Mouse (Mus musculus) intestine, embryonic 14.5 days (tissue): ENCODE results near the gene Lpin2. TPM values are rescaled to one million over a fixed set of nuclear protein-coding genes. Genes with fewer than 3 reads are reported as not detected.

Experiments
- ATAC-seq: fragments of 200-750 bp; cut with Nextera tagmentation; replicated peaks from 2 replicates; pipeline ENCODE4 v1.8.0; 2017; ENCODE audit warnings: low read depth, moderate number of reproducible peaks, moderate TSS enrichment, moderate library complexity; ENCODE audit not compliant: low FRiP score, low TSS enrichment
- DNase-seq: peaks from one replicate; pipeline ENCODE4 v3.0.0-alpha.2; 2018; ENCODE audit warnings: low spot score
- H3K27ac ChIP-seq: fragments of 300-500 bp; sonication (generic); 2 replicates; pipeline ENCODE4 v1.5.1; 2014; ENCODE audit warnings: low read depth, mild to moderate bottlenecking, control low read depth
- H3K27me3 ChIP-seq: fragments of 300-500 bp; sonication (generic); replicated peaks from 2 replicates; pipeline ENCODE4 v1.6.1; 2014; ENCODE audit warnings: low read length, control low read depth; ENCODE audit not compliant: control insufficient read depth, insufficient read depth
- H3K36me3 ChIP-seq: fragments of 300-500 bp; sonication (generic); 2 replicates; pipeline ENCODE4 v1.6.1; 2014; ENCODE audit warnings: low read length, control low read depth; ENCODE audit not compliant: control insufficient read depth, insufficient read depth
- H3K4me1 ChIP-seq: fragments of 300-500 bp; sonication (generic); replicated peaks from 2 replicates; pipeline ENCODE4 v1.6.1; 2014; ENCODE audit warnings: low read length, control low read depth, mixed read lengths; ENCODE audit not compliant: control insufficient read depth, insufficient read depth
- H3K4me2 ChIP-seq: fragments of 300-500 bp; sonication (generic); 2 replicates; pipeline ENCODE4 v1.6.1; 2014; ENCODE audit warnings: low read length
- H3K4me3 ChIP-seq: fragments of 300-500 bp; sonication (generic); 2 replicates; pipeline ENCODE4 v1.5.1; 2014; ENCODE audit warnings: low read depth, low read length, control low read depth, mixed read lengths
- H3K9ac ChIP-seq: fragments of 300-500 bp; sonication (generic); 2 replicates; pipeline ENCODE4 v1.6.1; 2014; ENCODE audit warnings: mild to moderate bottlenecking, low read length
- H3K9me3 ChIP-seq: fragments of 300-500 bp; sonication (generic); 2 replicates; pipeline ENCODE4 v1.6.1; 2016; ENCODE audit warnings: low read length, control low read depth; ENCODE audit not compliant: control insufficient read depth
- WGBS: fragments of 180-500 bp; shearing (Covaris S2); extraction: QIAGEN DNeasy Blood & Tissue Kit; methylation state at CpG from one replicate; pipeline ENCODE4 v1.1.7; 2014; 5-methylcytosine and 5-hydroxymethylcytosine counted together
- polyA plus RNA-seq: library from polyadenylated mRNA; unstranded; fragments of >200 nt; fragmentation: Nextera tagmentation; extraction: Ambion mirVana; gene quantifications from 2 replicates; pipeline ENCODE4 v1.2.1, GENCODE M21; 2014

The Lpin2 gene
- polyA plus RNA-seq, 1 experiment from 2014 or later = 27.3 TPM

- DNase-seq = no peak
Measured at GRCm38 (mm10) chr17:71179551-71180309, 2.6 kb upstream of the Lpin2 start.

GRCm38 (mm10) chr17:71180601-71181000 lies 1.8 kb upstream of the Lpin2 start:
- H3K9me3 ChIP-seq = no peaks in the 10 kb centered on the region
- no peak overlapping the region for H3K4me2 ChIP-seq
- 98% methylated on average over 4 of the region's 4 CpGs for WGBS
- H3K27ac ChIP-seq = no peak overlapping the region
- H3K9ac ChIP-seq = no peak overlapping the region
- no peaks in the 10 kb centered on the region for H3K36me3 ChIP-seq
- peaks cover 18% of the 10 kb centered on the region for H3K4me1 ChIP-seq
- ATAC-seq (no peak), DNase-seq (no peak)
- no peak overlapping the region for H3K4me3 ChIP-seq
- H3K27me3 ChIP-seq = no peaks in the 10 kb centered on the region

More at GRCm38 (mm10) chr17:71179551-71180309, 2.6 kb upstream of the Lpin2 start:
- Histone ChIP-seq H3K27ac (no peak overlapping the region), H3K4me3 (no peak overlapping the region), H3K9ac (no peak overlapping the region), H3K9me3 (no peaks in the 10 kb centered on the region), H3K36me3 (no peaks in the 10 kb centered on the region), H3K27me3 (no peaks in the 10 kb centered on the region), H3K4me2 (no peak overlapping the region), H3K4me1 (peaks cover 9% of the 10 kb centered on the region)
- 84% methylated on average over 11 of the region's 11 CpGs for WGBS
- ATAC-seq = no peak

- WGBS = under 1% methylated on average over 71 of the region's 71 CpGs
Measured at GRCm38 (mm10) chr17:71182871-71183656, 704 bp downstream of the Lpin2 start.

GRCm38 (mm10) chr17:71183657-71184261 lies 1.4 kb downstream of the Lpin2 start:
- H3K36me3 ChIP-seq = no peaks in the 10 kb centered on the region
- H3K4me2 ChIP-seq = peak overlapping the region; percentile 91
- H3K4me3 ChIP-seq = peak overlapping the region; percentile 75
- no peaks in the 10 kb centered on the region for H3K27me3 ChIP-seq
- peaks cover 18% of the 10 kb centered on the region for H3K4me1 ChIP-seq
- peak overlapping the region; percentile 85 for H3K9ac ChIP-seq
- H3K9me3 ChIP-seq = no peaks in the 10 kb centered on the region
- DNase-seq (peak; percentile 76), ATAC-seq (no peak)
- H3K27ac ChIP-seq = peak overlapping the region; percentile 85
- WGBS = under 1% methylated on average over 69 of the region's 79 CpGs

More at GRCm38 (mm10) chr17:71182871-71183656, 704 bp downstream of the Lpin2 start:
- H3K4me2 ChIP-seq = peak overlapping the region; percentile 91
- peaks cover 18% of the 10 kb centered on the region for H3K4me1 ChIP-seq
- H3K9ac ChIP-seq = peak overlapping the region; percentile 85
- no peaks in the 10 kb centered on the region for H3K27me3 ChIP-seq
- no peaks in the 10 kb centered on the region for H3K36me3 ChIP-seq
- DNase-seq = peak; percentile 93
- H3K9me3 ChIP-seq = no peaks in the 10 kb centered on the region
- peak; percentile 98 for ATAC-seq
- H3K27ac ChIP-seq = peak overlapping the region; percentile 85
- H3K4me3 ChIP-seq = peak overlapping the region; percentile 75

GRCm38 (mm10) chr17:71184356-71185111 lies 2.2 kb downstream of the Lpin2 start:
- Histone ChIP-seq H3K36me3 (no peaks in the 10 kb centered on the region), H3K27me3 (no peaks in the 10 kb centered on the region), H3K27ac (no peak overlapping the region), H3K4me3 (peak overlapping the region; percentile 75), H3K4me1 (peaks cover 18% of the 10 kb centered on the region), H3K9ac (peak overlapping the region; percentile 85), H3K9me3 (no peaks in the 10 kb centered on the region), H3K4me2 (peak overlapping the region; percentile 91)
- WGBS = 10% methylated on average over 22 of the region's 22 CpGs
- no peak for ATAC-seq
- DNase-seq = peak; percentile 69

- Histone ChIP-seq H3K4me1 (peaks cover 24% of the 10 kb centered on the region), H3K9ac (no peak overlapping the region), H3K4me2 (peak overlapping the region; percentile 91), H3K36me3 (no peaks in the 10 kb centered on the region), H3K27me3 (no peaks in the 10 kb centered on the region), H3K4me3 (peak overlapping the region; percentile 75; the same call in 1 of the 2 replicates), H3K27ac (no peak overlapping the region), H3K9me3 (no peaks in the 10 kb centered on the region)
- no peak for ATAC-seq
- DNase-seq = peak; percentile 51
- 31% methylated on average over 1 of the region's 1 CpGs for WGBS
Measured at GRCm38 (mm10) chr17:71185368-71185767, 3.0 kb downstream of the Lpin2 start.

GRCm38 (mm10) chr17:71190589-71190988 lies 8.2 kb downstream of the Lpin2 start:
- ATAC-seq (no peak), DNase-seq (no peak)
- H3K9me3 ChIP-seq = no peaks in the 10 kb centered on the region
- H3K9ac ChIP-seq = no peak overlapping the region
- H3K36me3 ChIP-seq = no peaks in the 10 kb centered on the region
- no peak overlapping the region for H3K27ac ChIP-seq
- H3K4me3 ChIP-seq = no peak overlapping the region
- WGBS = 61% methylated on average over 7 of the region's 7 CpGs
- no peak overlapping the region for H3K4me2 ChIP-seq
- peaks cover 11% of the 10 kb centered on the region for H3K4me1 ChIP-seq
- no peaks in the 10 kb centered on the region for H3K27me3 ChIP-seq

- no peak overlapping the region for H3K4me3 ChIP-seq
- DNase-seq = no peak
- H3K4me2 ChIP-seq = no peak overlapping the region
- no peak for ATAC-seq
- no peak overlapping the region for H3K9ac ChIP-seq
- no peaks in the 10 kb centered on the region for H3K27me3 ChIP-seq
- H3K36me3 ChIP-seq = no peaks in the 10 kb centered on the region
- 95% methylated on average over 2 of the region's 2 CpGs for WGBS
- H3K9me3 ChIP-seq = no peaks in the 10 kb centered on the region
- no peak overlapping the region for H3K27ac ChIP-seq
- H3K4me1 ChIP-seq = peaks cover 14% of the 10 kb centered on the region
Measured at GRCm38 (mm10) chr17:71191063-71191462, 8.7 kb downstream of the Lpin2 start.
